Mouse (Mus musculus): ENCODE measurements around the gene Olfr71. TPM values are rescaled to one million over a fixed set of nuclear protein-coding genes. Genes with fewer than 3 reads are reported as not detected.

Gene Olfr71
- not detected in 2 replicates for polyA plus RNA-seq (2012; rRNA removed)

GRCm38 (mm10) chr4:43709869-43710268 lies at the start of gene Olfr71:
Olfr71 (minus strand) TSS chr4:43710255.
- Histone ChIP-seq H3K36me3 (ENCODE audit: control insufficient read depth, insufficient read depth, low read length) (no peaks in the 10 kb centered on the region), H3K27me3 (ENCODE audit: control insufficient read depth, insufficient read depth, low read length) (no peaks in the 10 kb centered on the region), H3K27ac (ENCODE audit: control insufficient read depth, insufficient read depth, low read depth, low read length) (no peak within 1 kb of the TSS), H3K4me3 (ENCODE audit: control insufficient read depth, low read depth, low read length) (no peak within 1 kb of the TSS), H3K4me1 (ENCODE audit: control insufficient read depth, insufficient read depth, low read length) (no peaks in the 10 kb centered on the region)
- TF ChIP-seq CTCF (IDR thresholded peaks at IDR 0.05; ENCODE audit: control insufficient read depth, insufficient read depth, insufficient replicate concordance, low read depth, low read length) (no peak), POLR2A (IDR thresholded peaks at IDR 0.05; ENCODE audit: control insufficient read depth, low read depth, low read length) (no peak)

GRCm38 (mm10) chr4:43757213-43757612 lies 47.2 kb upstream of the Olfr71 start:
- Histone ChIP-seq H3K4me1 (ENCODE audit: control insufficient read depth, insufficient read depth, low read length) (peaks cover 3% of the 10 kb centered on the region; the same call in 1 of the 2 replicates), H3K4me3 (ENCODE audit: control insufficient read depth, low read depth, low read length) (no peak overlapping the region), H3K27me3 (ENCODE audit: control insufficient read depth, insufficient read depth, low read length) (no peaks in the 10 kb centered on the region), H3K27ac (ENCODE audit: control insufficient read depth, insufficient read depth, low read depth, low read length) (no peak overlapping the region), H3K36me3 (ENCODE audit: control insufficient read depth, insufficient read depth, low read length) (no peaks in the 10 kb centered on the region)
- TF ChIP-seq POLR2A (IDR thresholded peaks at IDR 0.05; ENCODE audit: control insufficient read depth, low read depth, low read length) (no peak), CTCF (IDR thresholded peaks at IDR 0.05; ENCODE audit: control insufficient read depth, insufficient read depth, insufficient replicate concordance, low read depth, low read length) (no peak)

- H3K4me3 ChIP-seq (ENCODE audit: control insufficient read depth, low read depth, low read length): no peak overlapping the region
- H3K4me1 ChIP-seq (ENCODE audit: control insufficient read depth, insufficient read depth, low read length): 0 out of 2 replicates have a peak, but pooled peaks cover 3% of the 10 kb centered on the region
- peak; percentile 11; the same call in 1 of the 2 replicates for TF ChIP-seq CTCF (IDR thresholded peaks at IDR 0.05; ENCODE audit: control insufficient read depth, insufficient read depth, insufficient replicate concordance, low read depth, low read length)
- no peak for TF ChIP-seq POLR2A (IDR thresholded peaks at IDR 0.05; ENCODE audit: control insufficient read depth, low read depth, low read length)
- H3K36me3 ChIP-seq (ENCODE audit: control insufficient read depth, insufficient read depth, low read length): no peaks in the 10 kb centered on the region
- no peak overlapping the region for H3K27ac ChIP-seq (ENCODE audit: control insufficient read depth, insufficient read depth, low read depth, low read length)
- no peaks in the 10 kb centered on the region for H3K27me3 ChIP-seq (ENCODE audit: control insufficient read depth, insufficient read depth, low read length)
Observed at GRCm38 (mm10) chr4:43745187-43745586, 35.1 kb upstream of the Olfr71 start.

- peaks cover 3% of the 10 kb centered on the region; the same call in 1 of the 2 replicates for H3K4me1 ChIP-seq (ENCODE audit: control insufficient read depth, insufficient read depth, low read length)
Observed at GRCm38 (mm10) chr4:43743099-43743498, 33.0 kb upstream of the Olfr71 start.

GRCm38 (mm10) chr4:43742637-43743036 lies 32.6 kb upstream of the Olfr71 start:
- no peak for TF ChIP-seq CTCF (IDR thresholded peaks at IDR 0.05; ENCODE audit: control insufficient read depth, insufficient read depth, insufficient replicate concordance, low read depth, low read length)
- no peak for TF ChIP-seq POLR2A (IDR thresholded peaks at IDR 0.05; ENCODE audit: control insufficient read depth, low read depth, low read length)
- Histone ChIP-seq H3K4me3 (ENCODE audit: control insufficient read depth, low read depth, low read length) (no peak overlapping the region), H3K27me3 (ENCODE audit: control insufficient read depth, insufficient read depth, low read length) (no peaks in the 10 kb centered on the region), H3K4me1 (ENCODE audit: control insufficient read depth, insufficient read depth, low read length) (peaks cover 3% of the 10 kb centered on the region; the same call in 1 of the 2 replicates), H3K27ac (ENCODE audit: control insufficient read depth, insufficient read depth, low read depth, low read length) (no peak overlapping the region), H3K36me3 (ENCODE audit: control insufficient read depth, insufficient read depth, low read length) (no peaks in the 10 kb centered on the region)

More at GRCm38 (mm10) chr4:43743099-43743498, 33.0 kb upstream of the Olfr71 start:
- no peak for TF ChIP-seq CTCF (IDR thresholded peaks at IDR 0.05; ENCODE audit: control insufficient read depth, insufficient read depth, insufficient replicate concordance, low read depth, low read length)
- no peak for TF ChIP-seq POLR2A (IDR thresholded peaks at IDR 0.05; ENCODE audit: control insufficient read depth, low read depth, low read length)
- Histone ChIP-seq H3K27me3 (ENCODE audit: control insufficient read depth, insufficient read depth, low read length) (no peaks in the 10 kb centered on the region), H3K36me3 (ENCODE audit: control insufficient read depth, insufficient read depth, low read length) (no peaks in the 10 kb centered on the region), H3K27ac (ENCODE audit: control insufficient read depth, insufficient read depth, low read depth, low read length) (no peak overlapping the region), H3K4me3 (ENCODE audit: control insufficient read depth, low read depth, low read length) (no peak overlapping the region)

- no peaks in the 10 kb centered on the region for H3K27me3 ChIP-seq (ENCODE audit: control insufficient read depth, insufficient read depth, low read length)
- no peak overlapping the region for H3K4me3 ChIP-seq (ENCODE audit: control insufficient read depth, low read depth, low read length)
- TF ChIP-seq POLR2A (IDR thresholded peaks at IDR 0.05; ENCODE audit: control insufficient read depth, low read depth, low read length) (no peak), CTCF (IDR thresholded peaks at IDR 0.05; ENCODE audit: control insufficient read depth, insufficient read depth, insufficient replicate concordance, low read depth, low read length) (no peak)
- H3K27ac ChIP-seq (ENCODE audit: control insufficient read depth, insufficient read depth, low read depth, low read length): no peak overlapping the region
- H3K4me1 ChIP-seq (ENCODE audit: control insufficient read depth, insufficient read depth, low read length): peaks cover 3% of the 10 kb centered on the region
- H3K36me3 ChIP-seq (ENCODE audit: control insufficient read depth, insufficient read depth, low read length): no peaks in the 10 kb centered on the region
Observed at GRCm38 (mm10) chr4:43741526-43741925, 31.5 kb upstream of the Olfr71 start.

- Histone ChIP-seq H3K4me1 (ENCODE audit: control insufficient read depth, insufficient read depth, low read length) (peaks cover 3% of the 10 kb centered on the region), H3K27me3 (ENCODE audit: control insufficient read depth, insufficient read depth, low read length) (no peaks in the 10 kb centered on the region), H3K36me3 (ENCODE audit: control insufficient read depth, insufficient read depth, low read length) (no peaks in the 10 kb centered on the region), H3K27ac (ENCODE audit: control insufficient read depth, insufficient read depth, low read depth, low read length) (peak overlapping the region; percentile 27; the same call in 1 of the 2 replicates), H3K4me3 (ENCODE audit: control insufficient read depth, low read depth, low read length) (peak overlapping the region; percentile 69)
- TF ChIP-seq POLR2A (IDR thresholded peaks at IDR 0.05; ENCODE audit: control insufficient read depth, low read depth, low read length): no peak
- TF ChIP-seq CTCF (IDR thresholded peaks at IDR 0.05; ENCODE audit: control insufficient read depth, insufficient read depth, insufficient replicate concordance, low read depth, low read length): no peak
Observed at GRCm38 (mm10) chr4:43738989-43739674, 29.1 kb upstream of the Olfr71 start.
